ENCODE assay signal across 9 mouse cellular contexts in genomic region chr2:138405753-138406528, GRCm38 (mm10).
DNase-seq lines count a peak whose midpoint lies in the region; ATAC-seq and TF ChIP-seq lines count a peak whose summit lies in the region.
"Had no signal": no experiment of that assay in that cellular context is flagged by ENCODE, and none has a peak within 500 bp of the region (broad histone marks: within the 10 kb centered on the region; RNA-seq: fewer than 3 reads in every experiment).

No protein-coding gene starts in this region.

- no peak overlapping the region for H3K4me2 ChIP-seq in kidney, embryonic 15.5 days
- H3K4me2 ChIP-seq in embryonic facial prominence, embryonic 14.5 days (ENCODE audit: low read depth, low read length): no peak overlapping the region

- H3K9ac ChIP-seq in kidney, embryonic 15.5 days: no peak overlapping the region
- H3K9ac ChIP-seq in embryonic facial prominence, embryonic 14.5 days (ENCODE audit: low read depth, low read length): no peak overlapping the region

- no peaks in the 10 kb centered on the region for H3K36me3 ChIP-seq in kidney, embryonic 15.5 days
- no peaks in the 10 kb centered on the region for H3K36me3 ChIP-seq in embryonic facial prominence, embryonic 14.5 days (ENCODE audit: control insufficient read depth, insufficient read depth, low read length)
- no peaks in the 10 kb centered on the region for H3K36me3 ChIP-seq in midbrain, embryonic 10.5 days

- no peak for TF ChIP-seq CTCF in layer of hippocampus, adult 2 months (conservative IDR thresholded peaks at IDR 0.05)

- ATAC-seq in kidney, embryonic 15.5 days (replicated peaks; ENCODE audit: low FRiP score): peak; percentile 76; the same call in 1 of the 2 replicates
- peak; percentile 89 for ATAC-seq in embryonic facial prominence, embryonic 14.5 days (ENCODE audit: low read depth)
- ATAC-seq in erythroblast, adult 5-6 weeks (replicated peaks; ENCODE audit: low FRiP score, poor library complexity, severe bottlenecking): no peak

- no peaks in the 10 kb centered on the region for H3K4me1 ChIP-seq in kidney, embryonic 15.5 days
- peaks cover 3% of the 10 kb centered on the region; the same call in 1 of the 2 replicates for H3K4me1 ChIP-seq in embryonic facial prominence, embryonic 14.5 days (ENCODE audit: control insufficient read depth, insufficient read depth, low read length)
- H3K4me1 ChIP-seq in midbrain, embryonic 10.5 days: peaks cover 12% of the 10 kb centered on the region

- no peaks in the 10 kb centered on the region for H3K9me3 ChIP-seq in kidney, embryonic 15.5 days (replicated peaks)
- no peaks in the 10 kb centered on the region for H3K9me3 ChIP-seq in embryonic facial prominence, embryonic 14.5 days (ENCODE audit: control insufficient read depth, low read length)
- H3K9me3 ChIP-seq in midbrain, embryonic 10.5 days (replicated peaks): no peaks in the 10 kb centered on the region

- H3K4me3 ChIP-seq in kidney, embryonic 15.5 days (replicated peaks): no peak overlapping the region
- H3K4me3 ChIP-seq in embryonic facial prominence, embryonic 14.5 days (ENCODE audit: low read depth, low read length): no peak overlapping the region
- H3K4me3 ChIP-seq in layer of hippocampus, adult 2 months: no peak overlapping the region
- H3K4me3 ChIP-seq in midbrain, embryonic 10.5 days: no peak overlapping the region
- H3K4me3 ChIP-seq: erythroblast, embryonic 14.5 days had no signal

- DNase-seq in kidney, postnatal 36 days: no peak
- peak; percentile 67 for DNase-seq in embryonic facial prominence, embryonic 14.5 days (ENCODE audit: low spot score)
- peak; percentile 40 to 42 for DNase-seq in layer of hippocampus, adult 2 months (ENCODE audit: low spot score in 2 of 2)
- peak; percentile 35 for DNase-seq in midbrain, embryonic 10.5 days (ENCODE audit: low spot score)
- no peak for DNase-seq in ovary, adult 18-20 months (ENCODE audit: low spot score)
- DNase-seq in ovary, postnatal 10 days (ENCODE audit: low spot score): no peak

- WGBS in kidney, embryonic 15.5 days: 20% methylated on average over 4 of the region's 4 CpGs
- WGBS in embryonic facial prominence, embryonic 14.5 days: 10% methylated on average over 4 of the region's 4 CpGs
- 28% methylated on average over 4 of the region's 4 CpGs for WGBS in midbrain, embryonic 10.5 days

- no peaks in the 10 kb centered on the region for H3K27me3 ChIP-seq in kidney, embryonic 15.5 days
- H3K27me3 ChIP-seq in embryonic facial prominence, embryonic 14.5 days (replicated peaks; ENCODE audit: control insufficient read depth, insufficient read depth, low read length): no peaks in the 10 kb centered on the region
- H3K27me3 ChIP-seq in midbrain, embryonic 10.5 days (ENCODE audit: low read depth, poor library complexity, severe bottlenecking): no peaks in the 10 kb centered on the region

- no peak overlapping the region for H3K27ac ChIP-seq in kidney, embryonic 15.5 days
- H3K27ac ChIP-seq in embryonic facial prominence, embryonic 14.5 days (replicated peaks; ENCODE audit: low read depth, low read length): no peak overlapping the region
- 0 out of 2 replicates have a peak overlapping the region, but pooled peaks have one; percentile 5 for H3K27ac ChIP-seq in layer of hippocampus, adult 2 months
- H3K27ac ChIP-seq in midbrain, embryonic 10.5 days (replicated peaks): 0 out of 2 replicates have a peak overlapping the region, but pooled peaks have one; percentile 42

Comparison
In these comparisons a context has a peak if more than half of its experiments do, and no peak if none do; other contexts are left out.
1. H3K27ac ChIP-seq: peak in layer of hippocampus, adult 2 months (single experiment) and midbrain, embryonic 10.5 days (single experiment); none in kidney, embryonic 15.5 days (single experiment) and embryonic facial prominence, embryonic 14.5 days (single experiment).
2. DNase-seq: peak in embryonic facial prominence, embryonic 14.5 days (single experiment), layer of hippocampus, adult 2 months (2 of 2) and midbrain, embryonic 10.5 days (single experiment); none in kidney, postnatal 36 days (0 of 2), ovary, adult 18-20 months (single experiment) and ovary, postnatal 10 days (single experiment).